Mouse (Mus musculus): ENCODE results near the gene Arhgap9.

DNA sequence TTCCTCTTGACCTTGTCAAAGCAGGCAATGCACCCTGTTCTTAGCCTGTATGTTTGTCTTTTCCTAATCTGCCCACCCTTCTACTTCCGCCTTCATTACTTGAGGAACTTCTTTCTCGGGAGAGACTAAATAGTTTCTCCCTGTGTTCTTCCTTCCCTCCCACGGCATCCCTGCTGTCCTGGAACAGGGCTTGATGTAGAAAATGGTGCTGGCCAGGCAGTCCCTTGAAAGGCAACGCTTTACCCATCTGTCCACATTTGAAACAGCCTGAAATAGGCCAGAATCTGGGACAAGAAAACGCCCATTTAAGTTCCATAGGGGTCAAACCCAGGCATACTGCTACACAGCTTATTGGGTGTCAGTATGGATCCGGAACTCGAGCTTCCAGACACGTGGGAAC, 28.0 kb downstream of the Arhgap9 start:
- TF ChIP-seq CTCF (conservative IDR thresholded peaks at IDR 0.05 in 1 of 2, IDR thresholded peaks at IDR 0.05 in 1 of 2; ENCODE audit: low read depth in 2 of 2, low read length in 2 of 2), result no peak
- no peak for TF ChIP-seq POLR2AphosphoS2 (IDR thresholded peaks at IDR 0.05; ENCODE audit: low read depth, low read length)
- TF ChIP-seq EP300 (IDR thresholded peaks at IDR 0.05; ENCODE audit: low read length), result no peak
- TF ChIP-seq PAX5 (IDR thresholded peaks at IDR 0.05; ENCODE audit: low read length), result no peak
- no peak for TF ChIP-seq SIN3A (IDR thresholded peaks at IDR 0.05; ENCODE audit: low read length)
- TF ChIP-seq POLR2A (IDR thresholded peaks at IDR 0.05; ENCODE audit: low read depth, low read length), result no peak
- TF ChIP-seq USF1 (IDR thresholded peaks at IDR 0.05; ENCODE audit: low read depth, low read length), result no peak
- TF ChIP-seq NELFE (IDR thresholded peaks at IDR 0.05; ENCODE audit: low read depth, low read length), result no peak
- no peak for TF ChIP-seq MXI1 (IDR thresholded peaks at IDR 0.05; ENCODE audit: low read depth, low read length)
- TF ChIP-seq MEF2A (IDR thresholded peaks at IDR 0.05; ENCODE audit: borderline replicate concordance, low read depth, low read length), result no peak

Data from CH12.LX (cell line).